ENCODE assay signal across 10 mouse cellular contexts in the genomic region with DNA sequence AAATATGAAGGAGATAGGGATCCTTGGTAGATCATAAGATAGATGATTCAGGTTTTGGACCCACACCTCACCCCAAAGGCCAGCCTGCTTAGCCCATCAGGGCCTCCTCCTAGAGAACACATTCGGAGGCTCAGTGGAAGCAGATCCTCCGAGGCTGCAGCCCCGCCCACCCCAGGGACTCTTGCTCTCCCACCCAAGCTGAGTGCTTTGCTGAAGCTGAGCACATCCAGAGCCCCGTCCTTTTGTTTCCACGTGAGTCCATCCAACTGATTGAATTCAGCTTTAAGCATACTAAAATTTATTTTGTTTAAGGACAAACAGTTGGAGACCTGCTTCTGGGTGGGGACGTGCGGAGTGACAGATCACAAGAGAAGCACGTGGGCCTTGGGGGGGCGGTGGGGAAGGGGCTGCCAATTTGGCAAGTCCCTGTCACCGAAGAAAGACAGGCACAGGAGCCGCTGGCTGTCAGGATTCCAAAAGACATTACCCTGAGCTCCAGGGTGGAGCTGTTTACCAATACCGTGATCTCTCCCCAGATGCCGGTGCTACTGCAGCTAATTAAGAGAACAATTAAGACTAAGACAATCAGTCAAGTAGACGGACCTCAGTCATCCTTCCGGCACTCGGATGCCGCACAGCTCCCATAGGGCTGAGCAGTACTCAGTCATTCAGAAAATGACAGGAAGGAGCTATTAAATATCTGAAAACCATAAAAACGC.
DNase-seq lines count a peak whose midpoint lies in the region; ATAC-seq and TF ChIP-seq lines count a peak whose summit lies in the region.
"Had no signal": no experiment of that assay in that cellular context is flagged by ENCODE, and none has a peak within 500 bp of the region (broad histone marks: within the 10 kb centered on the region; RNA-seq: fewer than 3 reads in every experiment).

No protein-coding gene starts in this region.

- 27% methylated on average over 18 of the region's 18 CpGs for WGBS in heart, embryonic 13.5 days
- 32% methylated on average over 18 of the region's 18 CpGs for WGBS in hindbrain, embryonic 10.5 days
- WGBS in midbrain, embryonic 13.5 days, result 30% methylated on average over 18 of the region's 18 CpGs

- TF ChIP-seq CTCF in brain, embryonic 14.5 days (IDR thresholded peaks at IDR 0.05; ENCODE audit: borderline replicate concordance, extremely low read depth, insufficient read depth, insufficient read length), result no peak

- H3K4me3 ChIP-seq in heart, embryonic 13.5 days, result peak overlapping the region; percentile 37
- H3K4me3 ChIP-seq in hindbrain, embryonic 10.5 days, result peak overlapping the region; percentile 29
- H3K4me3 ChIP-seq in midbrain, embryonic 13.5 days (replicated peaks), result peak overlapping the region; percentile 20

- no peak overlapping the region for H3K27ac ChIP-seq in heart, embryonic 13.5 days (replicated peaks)
- peak overlapping the region; percentile 19; the same call in 1 of the 2 replicates for H3K27ac ChIP-seq in hindbrain, embryonic 10.5 days
- no peak overlapping the region for H3K27ac ChIP-seq in midbrain, embryonic 13.5 days

- no peaks in the 10 kb centered on the region for H3K27me3 ChIP-seq in heart, embryonic 13.5 days (replicated peaks)
- no peaks in the 10 kb centered on the region for H3K27me3 ChIP-seq in hindbrain, embryonic 10.5 days (ENCODE audit: insufficient read depth, poor library complexity, severe bottlenecking)
- H3K27me3 ChIP-seq in midbrain, embryonic 13.5 days, result no peaks in the 10 kb centered on the region
- H3K27me3 ChIP-seq: CH12.LX had no signal

- no peaks in the 10 kb centered on the region for H3K36me3 ChIP-seq in heart, embryonic 13.5 days
- no peaks in the 10 kb centered on the region for H3K36me3 ChIP-seq in hindbrain, embryonic 10.5 days
- H3K36me3 ChIP-seq in midbrain, embryonic 13.5 days, result no peaks in the 10 kb centered on the region

- peak overlapping the region; percentile 64 for H3K4me2 ChIP-seq in heart, embryonic 13.5 days
- H3K4me2 ChIP-seq in midbrain, embryonic 13.5 days (replicated peaks), result peak overlapping the region; percentile 43

- ATAC-seq in heart, embryonic 13.5 days (ENCODE audit: extremely low read depth, insufficient number of reproducible peaks, low FRiP score, low TSS enrichment), result no peak
- ATAC-seq in midbrain, embryonic 13.5 days, result peak; percentile 70

- H3K9ac ChIP-seq in heart, embryonic 13.5 days, result peak overlapping the region; percentile 47; the same call in 1 of the 2 replicates
- H3K9ac ChIP-seq in midbrain, embryonic 13.5 days (replicated peaks), result 0 out of 2 replicates have a peak overlapping the region, but pooled peaks have one; percentile 21

- no peak for TF ChIP-seq POLR2A in brain, embryonic 14.5 days (IDR thresholded peaks at IDR 0.05; ENCODE audit: borderline replicate concordance, extremely low read depth, insufficient read depth, insufficient read length, poor library complexity, severe bottlenecking)

- H3K9me3 ChIP-seq in heart, embryonic 13.5 days, result no peaks in the 10 kb centered on the region
- no peaks in the 10 kb centered on the region for H3K9me3 ChIP-seq in hindbrain, embryonic 10.5 days
- no peaks in the 10 kb centered on the region for H3K9me3 ChIP-seq in midbrain, embryonic 13.5 days

- no peak for DNase-seq in heart, adult 8-10 months (ENCODE audit: low spot score)
- DNase-seq in brain, embryonic 14.5 days (ENCODE audit: low read depth), result peak; percentile 60
- DNase-seq in hindbrain, embryonic 10.5 days (ENCODE audit: low spot score), result peak; percentile 7
- DNase-seq in layer of hippocampus, adult 9-10 months (ENCODE audit: low spot score), result no peak
- no peak for DNase-seq in c-Kit-positive CD71-positive TER-119-positive erythroid progenitor cells, embryonic 14.5 days (ENCODE audit: low spot score)
- DNase-seq in kidney, adult 9 months, result no peak
- DNase-seq: thymus, adult 18-20 months had no signal

- H3K4me1 ChIP-seq in heart, embryonic 13.5 days, result peaks cover 6% of the 10 kb centered on the region; the same call in 1 of the 2 replicates
- H3K4me1 ChIP-seq in hindbrain, embryonic 10.5 days (replicated peaks), result peaks cover 10% of the 10 kb centered on the region
- H3K4me1 ChIP-seq in midbrain, embryonic 13.5 days (replicated peaks), result no peaks in the 10 kb centered on the region

Comparison
In these comparisons a context has a peak if more than half of its experiments do, and no peak if none do; other contexts are left out.
1. DNase-seq: peak in brain, embryonic 14.5 days (single experiment) and hindbrain, embryonic 10.5 days (single experiment); none in heart, adult 8-10 months (single experiment), layer of hippocampus, adult 9-10 months (single experiment), c-Kit-positive CD71-positive TER-119-positive erythroid progenitor cells, embryonic 14.5 days (single experiment) and kidney, adult 9 months (single experiment).
2. Peak in every context shown above with its lines, with median percentiles within 50 percentile points of each other: H3K4me3 ChIP-seq.